Mouse (Mus musculus) limb, embryonic 10.5 days (tissue): ENCODE measurements around the gene Habp2. TPM values are rescaled to one million over a fixed set of nuclear protein-coding genes. Genes with fewer than 3 reads are reported as not detected.

Experiments used
- DNase-seq: peaks from one replicate; pipeline ENCODE4 v3.0.0-alpha.2; 2017; ENCODE audit warnings: low spot score
- H3K27ac ChIP-seq: fragments of 300-500 bp; sonication (generic); 2 replicates; pipeline ENCODE4 v1.5.1; 2016; ENCODE audit warnings: mild to moderate bottlenecking
- H3K27me3 ChIP-seq: fragments of 300-500 bp; sonication (generic); 2 replicates; pipeline ENCODE4 v1.6.1; 2016; ENCODE audit warnings: low read depth, mild to moderate bottlenecking; ENCODE audit not compliant: poor library complexity, severe bottlenecking
- H3K36me3 ChIP-seq: fragments of 300-500 bp; sonication (generic); 2 replicates; pipeline ENCODE4 v1.6.1; 2016; ENCODE audit warnings: mild to moderate bottlenecking, moderate library complexity
- H3K4me1 ChIP-seq: fragments of 300-500 bp; sonication (generic); 2 replicates; pipeline ENCODE4 v1.6.1; 2016
- H3K4me3 ChIP-seq: fragments of 300-500 bp; sonication (generic); 2 replicates; pipeline ENCODE4 v1.5.1; 2016; ENCODE audit warnings: mild to moderate bottlenecking, moderate library complexity
- H3K9me3 ChIP-seq: fragments of 300-500 bp; sonication (generic); replicated peaks from 2 replicates; pipeline ENCODE4 v1.6.1; 2016; ENCODE audit warnings: mild to moderate bottlenecking
- WGBS: fragments of 180-500 bp; shearing (Covaris S2); methylation state at CpG from one replicate; pipeline ENCODE4 v1.1.7; 2016; 5-methylcytosine and 5-hydroxymethylcytosine counted together
- polyA plus RNA-seq: library from polyadenylated mRNA; unstranded; fragments of >200 nt; fragmentation: Nextera tagmentation; extraction: Ambion mirVana; gene quantifications from 2 replicates; pipeline ENCODE4 v1.2.1, GENCODE M21; 2016

Habp2 gene
- polyA plus RNA-seq, 1 experiment from 2014 or later = not detected

GRCm38 (mm10) chr19:56368912-56369311, 82.0 kb downstream of the Habp2 start:
- H3K4me1 ChIP-seq = peaks cover 33% of the 10 kb centered on the region
- no peaks in the 10 kb centered on the region for H3K27me3 ChIP-seq
- no peak for DNase-seq
- no peaks in the 10 kb centered on the region for H3K9me3 ChIP-seq
- no peak overlapping the region for H3K27ac ChIP-seq
- WGBS = 89% methylated on average over 7 of the region's 7 CpGs
- no peak overlapping the region for H3K4me3 ChIP-seq
- no peaks in the 10 kb centered on the region for H3K36me3 ChIP-seq

Other genes with a start within 250 kb of the Habp2 start
- gene Nrap, start 102.9 kb downstream of the Habp2 start, polyA plus RNA-seq = 0.09 TPM in 1 of 2 replicates, not detected in the other
- 19.3 and 24.5 TPM in 2 replicates for gene Casp7, start 110.0 kb downstream of the Habp2 start, polyA plus RNA-seq
- 0.10 and 0.21 TPM in 2 replicates for gene Plekhs1, start 174.5 kb downstream of the Habp2 start, polyA plus RNA-seq